Mouse (Mus musculus): ENCODE data around the gene Itga8. TPM values are rescaled to one million over a fixed set of nuclear protein-coding genes. Genes with fewer than 3 reads are reported as not detected.

Itga8 gene
- polyA plus RNA-seq, 1 experiment from 2014 or later = 2.7 TPM

DNA sequence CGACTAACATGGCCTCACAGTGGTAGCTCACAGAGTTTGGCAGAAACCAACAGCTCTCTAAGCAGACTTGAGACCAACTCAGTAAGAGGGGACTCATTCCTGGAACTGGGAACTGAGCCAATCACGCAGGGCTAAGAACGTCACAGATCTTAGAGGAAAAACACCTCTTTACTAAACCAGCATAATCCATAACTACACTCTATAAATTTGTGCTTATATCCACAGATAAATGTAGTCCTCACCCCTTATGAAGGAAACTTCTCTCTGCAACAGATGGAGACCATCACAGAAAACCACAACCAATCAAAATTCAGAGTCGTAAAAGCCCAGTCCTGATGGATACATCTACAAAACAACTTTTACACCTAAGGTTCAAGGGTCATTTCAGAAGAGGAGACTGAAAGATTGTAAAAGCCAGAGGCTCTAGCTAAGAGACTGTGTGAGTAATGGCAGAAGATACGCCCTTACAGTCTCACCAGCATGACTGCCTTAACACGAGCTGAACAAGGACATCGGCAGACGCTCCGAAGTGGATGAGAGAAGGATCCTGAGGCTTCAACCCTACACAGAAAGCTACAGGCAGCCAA, 3.4 kb upstream of the Itga8 start:
- ATAC-seq (ENCODE audit: low read depth) = no peak
- WGBS (ENCODE audit: insufficient replicate concordance) = 66% methylated on average over 9 of the region's 9 CpGs
- H3K4me1 ChIP-seq (ENCODE audit: control insufficient read depth, low read depth, low read length) = no peaks in the 10 kb centered on the region
- H3K27me3 ChIP-seq (ENCODE audit: control insufficient read depth, insufficient read depth, low read depth, low read length) = peaks cover 24% of the 10 kb centered on the region
- H3K4me2 ChIP-seq (ENCODE audit: low read depth, low read length) = no peak overlapping the region
- no peaks in the 10 kb centered on the region for H3K36me3 ChIP-seq (ENCODE audit: control insufficient read depth, insufficient read depth)
- no peaks in the 10 kb centered on the region for H3K9me3 ChIP-seq (replicated peaks; ENCODE audit: control insufficient read depth, low read length)
- no peak overlapping the region for H3K4me3 ChIP-seq (ENCODE audit: low read depth, low read length)
- H3K27ac ChIP-seq (ENCODE audit: low read length) = no peak overlapping the region
- H3K9ac ChIP-seq (ENCODE audit: low read depth, low read length) = no peak overlapping the region

- Histone ChIP-seq H3K27me3 (ENCODE audit: control insufficient read depth, insufficient read depth, low read depth, low read length) (peaks cover 24% of the 10 kb centered on the region), H3K27ac (ENCODE audit: low read length) (no peak overlapping the region), H3K9ac (ENCODE audit: low read depth, low read length) (no peak overlapping the region), H3K36me3 (ENCODE audit: control insufficient read depth, insufficient read depth) (no peaks in the 10 kb centered on the region), H3K4me1 (ENCODE audit: control insufficient read depth, low read depth, low read length) (no peaks in the 10 kb centered on the region), H3K9me3 (replicated peaks; ENCODE audit: control insufficient read depth, low read length) (no peaks in the 10 kb centered on the region), H3K4me3 (ENCODE audit: low read depth, low read length) (peak overlapping the region; percentile 62), H3K4me2 (ENCODE audit: low read depth, low read length) (peak overlapping the region; percentile 71)
- WGBS (ENCODE audit: insufficient replicate concordance) = 59% methylated on average over 15 of the region's 15 CpGs
- no peak for ATAC-seq (ENCODE audit: low read depth)
Observed at GRCm38 (mm10) chr2:12300449-12301228, 1.1 kb downstream of the Itga8 start.

DNA sequence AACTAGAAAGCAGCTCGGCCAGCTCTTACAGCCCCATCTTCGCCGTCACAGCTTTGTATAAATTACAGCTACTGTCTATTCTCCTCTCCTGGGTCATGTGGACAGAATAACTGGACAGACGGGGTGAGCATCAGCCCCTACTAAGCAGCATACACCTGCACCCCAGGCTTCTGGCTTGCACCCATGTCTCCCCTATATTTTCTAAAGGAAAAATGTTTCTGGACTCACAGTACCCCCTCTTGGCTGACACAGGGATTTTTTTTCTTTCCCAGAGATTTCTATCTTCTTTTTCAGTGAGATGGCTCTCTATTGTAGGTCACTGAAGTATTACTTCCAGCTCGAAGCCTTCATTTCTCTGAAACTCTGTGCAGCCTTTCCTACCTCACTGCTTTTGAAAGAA, 4.4 kb downstream of the Itga8 start:
- no peak for ATAC-seq (ENCODE audit: low read depth)
- Histone ChIP-seq H3K9me3 (replicated peaks; ENCODE audit: control insufficient read depth, low read length) (no peaks in the 10 kb centered on the region), H3K27me3 (ENCODE audit: control insufficient read depth, insufficient read depth, low read depth, low read length) (peaks cover 21% of the 10 kb centered on the region), H3K4me2 (ENCODE audit: low read depth, low read length) (no peak overlapping the region), H3K9ac (ENCODE audit: low read depth, low read length) (no peak overlapping the region), H3K27ac (ENCODE audit: low read length) (no peak overlapping the region), H3K4me1 (ENCODE audit: control insufficient read depth, low read depth, low read length) (no peaks in the 10 kb centered on the region), H3K36me3 (ENCODE audit: control insufficient read depth, insufficient read depth) (no peaks in the 10 kb centered on the region), H3K4me3 (ENCODE audit: low read depth, low read length) (no peak overlapping the region)
- WGBS (ENCODE audit: insufficient replicate concordance) = 62% methylated on average over 5 of the region's 5 CpGs

DNA sequence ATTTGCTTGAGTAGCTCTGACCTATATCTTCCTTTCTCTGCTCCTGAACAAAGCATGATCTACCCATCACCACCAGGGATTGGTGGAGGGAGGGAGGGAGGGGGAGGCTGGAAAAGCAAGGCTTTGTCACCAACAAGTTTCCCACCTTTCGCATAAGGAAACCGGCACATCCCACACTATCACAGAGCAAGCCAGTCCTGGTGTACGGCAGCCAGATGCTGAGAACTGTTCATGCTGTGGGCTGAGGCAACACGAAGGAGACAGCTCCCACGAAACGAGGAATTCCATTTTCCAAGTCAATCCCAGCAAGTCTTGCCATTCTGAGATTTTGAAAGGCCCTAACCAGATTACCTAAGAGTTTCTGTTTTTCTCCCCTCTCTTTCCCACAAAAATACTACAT, 6.6 kb downstream of the Itga8 start:
- Histone ChIP-seq H3K4me1 (ENCODE audit: control insufficient read depth, low read depth, low read length) (no peaks in the 10 kb centered on the region), H3K9me3 (replicated peaks; ENCODE audit: control insufficient read depth, low read length) (no peaks in the 10 kb centered on the region), H3K4me3 (ENCODE audit: low read depth, low read length) (no peak overlapping the region), H3K36me3 (ENCODE audit: control insufficient read depth, insufficient read depth) (no peaks in the 10 kb centered on the region), H3K27ac (ENCODE audit: low read length) (no peak overlapping the region), H3K9ac (ENCODE audit: low read depth, low read length) (no peak overlapping the region), H3K4me2 (ENCODE audit: low read depth, low read length) (no peak overlapping the region), H3K27me3 (ENCODE audit: control insufficient read depth, insufficient read depth, low read depth, low read length) (peaks cover under 1% of the 10 kb centered on the region; the same call in 1 of the 2 replicates)
- WGBS (ENCODE audit: insufficient replicate concordance) = 77% methylated on average over 6 of the region's 6 CpGs
- ATAC-seq (ENCODE audit: low read depth) = no peak

- Histone ChIP-seq H3K4me2 (ENCODE audit: low read depth, low read length) (no peak overlapping the region), H3K27ac (ENCODE audit: low read length) (no peak overlapping the region), H3K36me3 (ENCODE audit: control insufficient read depth, insufficient read depth) (no peaks in the 10 kb centered on the region), H3K4me1 (ENCODE audit: control insufficient read depth, low read depth, low read length) (no peaks in the 10 kb centered on the region), H3K4me3 (ENCODE audit: low read depth, low read length) (no peak overlapping the region), H3K27me3 (ENCODE audit: control insufficient read depth, insufficient read depth, low read depth, low read length) (no peaks in the 10 kb centered on the region), H3K9ac (ENCODE audit: low read depth, low read length) (no peak overlapping the region), H3K9me3 (replicated peaks; ENCODE audit: control insufficient read depth, low read length) (no peaks in the 10 kb centered on the region)
- peak; percentile 54 for ATAC-seq (ENCODE audit: low read depth)
- WGBS (ENCODE audit: insufficient replicate concordance) = 31% methylated on average over 3 of the region's 3 CpGs
Observed at GRCm38 (mm10) chr2:12294060-12294459, 7.7 kb downstream of the Itga8 start.

- Histone ChIP-seq H3K4me2 (ENCODE audit: low read depth, low read length) (no peak overlapping the region), H3K27me3 (ENCODE audit: control insufficient read depth, insufficient read depth, low read depth, low read length) (no peaks in the 10 kb centered on the region), H3K4me1 (ENCODE audit: control insufficient read depth, low read depth, low read length) (no peaks in the 10 kb centered on the region), H3K27ac (ENCODE audit: low read length) (no peak overlapping the region), H3K4me3 (ENCODE audit: low read depth, low read length) (no peak overlapping the region), H3K36me3 (ENCODE audit: control insufficient read depth, insufficient read depth) (no peaks in the 10 kb centered on the region), H3K9ac (ENCODE audit: low read depth, low read length) (no peak overlapping the region), H3K9me3 (replicated peaks; ENCODE audit: control insufficient read depth, low read length) (no peaks in the 10 kb centered on the region)
- ATAC-seq (ENCODE audit: low read depth) = no peak
- 59% methylated on average over 8 of the region's 8 CpGs for WGBS (ENCODE audit: insufficient replicate concordance)
Observed at GRCm38 (mm10) chr2:12293458-12293857, 8.3 kb downstream of the Itga8 start.

GRCm38 (mm10) chr2:12292023-12292820, 9.5 kb downstream of the Itga8 start:
- Histone ChIP-seq H3K4me1 (ENCODE audit: control insufficient read depth, low read depth, low read length) (no peaks in the 10 kb centered on the region), H3K36me3 (ENCODE audit: control insufficient read depth, insufficient read depth) (no peaks in the 10 kb centered on the region), H3K27me3 (ENCODE audit: control insufficient read depth, insufficient read depth, low read depth, low read length) (no peaks in the 10 kb centered on the region), H3K27ac (ENCODE audit: low read length) (no peak overlapping the region), H3K4me3 (ENCODE audit: low read depth, low read length) (no peak overlapping the region), H3K4me2 (ENCODE audit: low read depth, low read length) (no peak overlapping the region), H3K9ac (ENCODE audit: low read depth, low read length) (no peak overlapping the region), H3K9me3 (replicated peaks; ENCODE audit: control insufficient read depth, low read length) (no peaks in the 10 kb centered on the region)
- no peak for ATAC-seq (ENCODE audit: low read depth)
- whole genome bisulfite sequencing (ENCODE audit: insufficient replicate concordance) = 37% methylated on average over 8 of the region's 8 CpGs

DNA sequence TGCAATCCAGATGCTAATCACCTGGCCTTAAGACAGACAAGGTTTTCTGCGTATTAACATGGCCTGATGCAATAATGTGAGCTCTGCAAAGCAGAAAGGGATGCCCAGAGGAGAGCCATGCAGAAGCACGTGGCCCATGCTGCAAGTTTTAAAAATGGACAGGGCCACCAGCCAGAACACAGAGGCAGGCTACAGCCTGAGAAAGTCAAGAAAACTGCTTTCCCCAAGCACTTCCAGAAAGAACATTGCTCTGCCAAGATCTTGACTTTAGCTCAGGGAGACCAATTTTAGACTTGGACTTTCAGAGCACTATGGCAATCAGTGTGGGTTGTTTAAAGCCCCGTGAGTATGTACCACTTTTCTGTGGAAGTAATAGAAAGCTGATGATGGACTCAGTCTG, 11.5 kb downstream of the Itga8 start:
- no peak for ATAC-seq (ENCODE audit: low read depth)

DNA sequence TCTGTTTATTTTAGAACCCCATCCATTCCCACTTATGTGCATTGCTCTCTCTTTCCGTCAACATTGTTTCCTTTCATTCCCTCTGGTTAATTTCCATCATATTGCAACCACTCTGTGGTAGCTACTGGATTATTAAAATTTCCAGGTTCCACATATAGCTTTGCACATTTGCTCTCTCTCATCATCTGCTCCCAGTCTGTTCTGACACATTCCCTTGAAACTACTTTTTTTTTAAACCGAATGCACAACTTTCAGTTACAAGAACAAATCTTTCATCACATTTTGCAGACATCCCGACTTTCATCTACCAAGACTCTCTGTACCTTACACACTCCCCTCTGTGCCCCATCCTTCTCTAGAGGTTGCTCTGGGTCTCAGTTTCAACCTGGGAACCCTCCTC, 13.9 kb downstream of the Itga8 start:
- H3K36me3 ChIP-seq (ENCODE audit: control insufficient read depth, insufficient read depth) = no peaks in the 10 kb centered on the region
- H3K4me1 ChIP-seq (ENCODE audit: control insufficient read depth, low read depth, low read length) = no peaks in the 10 kb centered on the region
- H3K27ac ChIP-seq (ENCODE audit: low read length) = no peak overlapping the region
- H3K9me3 ChIP-seq (replicated peaks; ENCODE audit: control insufficient read depth, low read length) = no peaks in the 10 kb centered on the region
- no peak for ATAC-seq (ENCODE audit: low read depth)
- H3K9ac ChIP-seq (ENCODE audit: low read depth, low read length) = no peak overlapping the region
- H3K4me2 ChIP-seq (ENCODE audit: low read depth, low read length) = no peak overlapping the region
- 61% methylated on average over 3 of the region's 3 CpGs for WGBS (ENCODE audit: insufficient replicate concordance)
- no peaks in the 10 kb centered on the region for H3K27me3 ChIP-seq (ENCODE audit: control insufficient read depth, insufficient read depth, low read depth, low read length)
- H3K4me3 ChIP-seq (ENCODE audit: low read depth, low read length) = no peak overlapping the region

More for the DNA sequence above, 11.5 kb downstream of the Itga8 start:
- Histone ChIP-seq H3K4me3 (ENCODE audit: low read depth, low read length) (no peak overlapping the region), H3K4me2 (ENCODE audit: low read depth, low read length) (no peak overlapping the region), H3K36me3 (ENCODE audit: control insufficient read depth, insufficient read depth) (no peaks in the 10 kb centered on the region), H3K27ac (ENCODE audit: low read length) (no peak overlapping the region), H3K4me1 (ENCODE audit: control insufficient read depth, low read depth, low read length) (no peaks in the 10 kb centered on the region), H3K27me3 (ENCODE audit: control insufficient read depth, insufficient read depth, low read depth, low read length) (no peaks in the 10 kb centered on the region), H3K9me3 (replicated peaks; ENCODE audit: control insufficient read depth, low read length) (no peaks in the 10 kb centered on the region), H3K9ac (ENCODE audit: low read depth, low read length) (no peak overlapping the region)
- 55% methylated on average over 3 of the region's 3 CpGs for WGBS (ENCODE audit: insufficient replicate concordance)

Measured in liver, embryonic 16.5 days (tissue).